Mouse (Mus musculus) lung, embryonic 16.5 days (tissue): Measurements from ENCODE around the gene Socs3. TPM values are rescaled to one million over a fixed set of nuclear protein-coding genes. Genes with fewer than 3 reads are reported as not detected.
A peak's percentile ranks its signal among the peaks of the same experiment; 100 is the strongest.

Source experiments
- ATAC-seq: fragments of 200-750 bp; cut with Nextera tagmentation; 2 replicates; pipeline ENCODE4 v1.8.0; 2017; ENCODE audit warnings: low read depth, mild to moderate bottlenecking, moderate library complexity
- H3K27ac ChIP-seq: fragments of 300-500 bp; sonication (generic); 2 replicates; pipeline ENCODE4 v1.5.1; 2014; ENCODE audit warnings: mild to moderate bottlenecking, control low read depth, low read length
- H3K27me3 ChIP-seq: fragments of 300-500 bp; sonication (generic); 2 replicates; pipeline ENCODE4 v1.6.1; 2014; ENCODE audit warnings: low read depth, low read length, mixed read lengths; ENCODE audit not compliant: control insufficient read depth, insufficient read depth
- H3K36me3 ChIP-seq: fragments of 300-500 bp; sonication (generic); 2 replicates; pipeline ENCODE4 v1.6.1; 2014; ENCODE audit warnings: low read length; ENCODE audit not compliant: control insufficient read depth, insufficient read depth
- H3K4me1 ChIP-seq: fragments of 300-500 bp; sonication (generic); replicated peaks from 2 replicates; pipeline ENCODE4 v1.6.1; 2014; ENCODE audit warnings: low read length, mixed read lengths; ENCODE audit not compliant: control insufficient read depth, insufficient read depth
- H3K4me2 ChIP-seq: fragments of 300-500 bp; sonication (generic); 2 replicates; pipeline ENCODE4 v1.6.1; 2014; ENCODE audit warnings: low read depth, low read length, control low read depth
- H3K4me3 ChIP-seq: fragments of 300-500 bp; sonication (generic); 2 replicates; pipeline ENCODE4 v1.5.1; 2014; ENCODE audit warnings: mild to moderate bottlenecking, low read length, control low read depth
- H3K9ac ChIP-seq: fragments of 300-500 bp; sonication (generic); 2 replicates; pipeline ENCODE4 v1.6.1; 2014; ENCODE audit warnings: low read length, control low read depth
- H3K9me3 ChIP-seq: fragments of 300-500 bp; sonication (generic); 2 replicates; pipeline ENCODE4 v1.6.1; 2016; ENCODE audit warnings: low read length; ENCODE audit not compliant: control insufficient read depth
- WGBS: fragments of 180-500 bp; shearing (Covaris S2); extraction: QIAGEN DNeasy Blood & Tissue Kit; methylation state at CpG from one replicate; pipeline ENCODE4 v1.1.7; 2014; 5-methylcytosine and 5-hydroxymethylcytosine counted together
- microRNA-seq: library from miRNA; unstranded; fragments of <30 nt; microRNA quantifications from one replicate; pipeline ENCODE4, GENCODE M21; 2016
- polyA plus RNA-seq: library from polyadenylated mRNA; unstranded; fragments of >200 nt; fragmentation: Nextera tagmentation; extraction: Ambion mirVana; gene quantifications from 2 replicates; pipeline ENCODE4 v1.2.1, GENCODE M21; 2015

The Socs3 gene
- polyA plus RNA-seq, 1 experiment from 2014 or later = 12.5 TPM

DNA sequence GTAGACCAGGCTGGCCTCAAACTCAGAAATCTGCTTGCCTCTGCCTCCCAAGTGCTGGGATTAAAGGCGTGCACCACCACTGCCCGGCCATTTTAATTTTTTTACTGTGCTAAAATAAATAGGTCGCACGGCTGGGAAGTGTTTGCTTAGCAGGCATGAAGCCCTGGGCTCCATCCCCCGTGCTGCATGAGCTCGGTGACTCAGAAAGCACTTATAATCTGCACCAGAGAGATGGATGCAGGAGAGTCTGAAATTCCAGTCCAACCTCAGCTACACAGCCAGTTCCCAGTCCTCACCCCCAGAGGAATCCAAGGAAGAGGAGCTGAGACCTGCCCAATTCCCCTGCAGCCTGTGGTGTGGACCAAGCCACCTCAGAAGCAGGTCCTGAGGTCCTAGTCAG is 45.4 kb downstream of the Socs3 start:
- ATAC-seq = peak; percentile 42
- no peaks in the 10 kb centered on the region for H3K4me1 ChIP-seq
- H3K4me2 ChIP-seq = no peak overlapping the region

DNA sequence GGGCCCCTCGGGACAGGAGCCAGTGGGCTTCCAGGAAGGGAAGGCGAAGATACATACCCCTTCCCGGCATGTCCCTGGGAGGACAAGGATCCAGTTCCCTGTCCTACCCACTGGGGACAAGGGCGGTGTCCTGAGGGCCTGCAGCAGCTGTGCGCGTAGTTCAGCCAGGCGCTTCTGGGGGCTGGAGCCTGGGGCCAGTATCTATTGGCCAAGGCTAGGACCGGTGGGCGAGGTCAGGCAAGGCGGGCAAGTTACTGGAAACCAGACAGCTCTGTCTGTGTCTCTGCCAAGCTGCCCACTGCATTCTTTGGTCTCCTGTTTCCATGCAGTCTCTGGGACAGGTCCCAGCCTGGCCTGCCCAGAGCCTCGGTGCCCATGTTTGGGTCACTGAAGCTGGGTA is 46.6 kb downstream of the Socs3 start:
- ATAC-seq = no peak
- WGBS = 84% methylated on average over 11 of the region's 11 CpGs
- no peak overlapping the region for H3K27ac ChIP-seq
- no peaks in the 10 kb centered on the region for H3K9me3 ChIP-seq
- no peak overlapping the region for H3K4me3 ChIP-seq
- no peaks in the 10 kb centered on the region for H3K36me3 ChIP-seq
- no peak overlapping the region for H3K4me2 ChIP-seq
- no peak overlapping the region for H3K9ac ChIP-seq
- H3K4me1 ChIP-seq = no peaks in the 10 kb centered on the region
- H3K27me3 ChIP-seq = no peaks in the 10 kb centered on the region

More for the DNA sequence above, 45.4 kb downstream of the Socs3 start:
- no peak overlapping the region for H3K4me3 ChIP-seq
- no peak overlapping the region for H3K9ac ChIP-seq
- H3K9me3 ChIP-seq = no peaks in the 10 kb centered on the region
- H3K27me3 ChIP-seq = no peaks in the 10 kb centered on the region
- H3K27ac ChIP-seq = no peak overlapping the region
- WGBS = 33% methylated on average over 6 of the region's 6 CpGs
- no peaks in the 10 kb centered on the region for H3K36me3 ChIP-seq

DNA sequence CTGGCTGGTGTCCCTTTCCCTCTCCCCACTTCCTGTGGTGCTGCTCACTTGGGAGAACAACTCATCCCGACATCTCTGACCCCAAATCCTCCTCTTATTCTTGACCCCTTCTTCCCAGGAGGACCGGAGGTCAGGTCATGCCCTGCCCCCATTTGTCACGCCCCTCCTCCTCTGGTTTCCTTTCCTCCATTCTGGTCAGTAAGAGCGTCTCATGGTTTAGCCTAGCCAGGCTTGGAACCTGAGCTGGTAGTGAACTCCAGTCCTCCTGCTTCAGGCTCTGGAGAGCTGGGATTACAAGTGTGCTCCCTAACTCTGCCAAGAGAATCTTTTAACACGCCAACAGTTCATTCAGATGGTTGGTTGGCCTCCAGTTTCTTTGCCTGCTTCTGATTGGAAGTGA is 50.6 kb downstream of the Socs3 start:
- ATAC-seq = no peak
- Histone ChIP-seq H3K4me2 (no peak overlapping the region), H3K9ac (no peak overlapping the region), H3K9me3 (peaks cover 8% of the 10 kb centered on the region), H3K4me1 (no peaks in the 10 kb centered on the region), H3K27ac (no peak overlapping the region), H3K4me3 (no peak overlapping the region), H3K36me3 (no peaks in the 10 kb centered on the region), H3K27me3 (no peaks in the 10 kb centered on the region)
- WGBS = 16% methylated on average over 5 of the region's 5 CpGs

GRCm38 (mm10) chr11:117918541-117918940 is 51.3 kb downstream of the Socs3 start:
- no peak overlapping the region for H3K4me3 ChIP-seq
- H3K27me3 ChIP-seq = no peaks in the 10 kb centered on the region
- no peaks in the 10 kb centered on the region for H3K36me3 ChIP-seq
- no peaks in the 10 kb centered on the region for H3K4me1 ChIP-seq
- no peak for ATAC-seq
- peaks cover 8% of the 10 kb centered on the region for H3K9me3 ChIP-seq
- H3K4me2 ChIP-seq = no peak overlapping the region
- 80% methylated on average over 11 of the region's 11 CpGs for WGBS
- no peak overlapping the region for H3K9ac ChIP-seq
- no peak overlapping the region for H3K27ac ChIP-seq

Small RNA genes within 50 kb of the gene (microRNA-seq; reads per million reads assigned to microRNA genes)
- 0.79 reads per million for gene Mir6933

Other genes with a start within 250 kb of the Socs3 start
- 3.0 and 4.0 TPM in 2 replicates for gene Tmc8, start 188.0 kb downstream of the Socs3 start, polyA plus RNA-seq
- gene Tmc6, start 187.8 kb downstream of the Socs3 start, polyA plus RNA-seq = 23.6 and 26.0 TPM in 2 replicates
- gene 6030468B19Rik, start 172.4 kb downstream of the Socs3 start, polyA plus RNA-seq = 0.14 and 1.4 TPM in 2 replicates
- 0.13 and 0.14 TPM in 2 replicates for gene Gm20708, start 160.4 kb downstream of the Socs3 start, polyA plus RNA-seq
- 79.5 and 87.7 TPM in 2 replicates for gene Syngr2, start 160.4 kb downstream of the Socs3 start, polyA plus RNA-seq
- 4.9 and 5.4 TPM in 2 replicates for gene Afmid, start 144.1 kb downstream of the Socs3 start, polyA plus RNA-seq
- gene Tk1, start 144.0 kb downstream of the Socs3 start, polyA plus RNA-seq = 130 and 131 TPM in 2 replicates
- gene Birc5, start 120.8 kb downstream of the Socs3 start, polyA plus RNA-seq = 312 and 336 TPM in 2 replicates
- gene Tmem235, start 109.3 kb downstream of the Socs3 start, polyA plus RNA-seq = not detected in 2 replicates
- 4.6 and 5.0 TPM in 2 replicates for gene Tha1, start 96.6 kb downstream of the Socs3 start, polyA plus RNA-seq
- gene Pgs1, start 16.2 kb upstream of the Socs3 start, polyA plus RNA-seq = 41.8 and 44.8 TPM in 2 replicates
- gene Dnah17, start 160.6 kb upstream of the Socs3 start, polyA plus RNA-seq = 0.19 and 0.23 TPM in 2 replicates